Mouse (Mus musculus): ENCODE results near the gene Ccnd3. TPM values are rescaled to one million over a fixed set of nuclear protein-coding genes. Genes with fewer than 3 reads are reported as not detected.

Ccnd3 gene
- polyA plus RNA-seq, 1 experiment, result 68.5 TPM

GRCm38 (mm10) chr17:47574830-47575229, 70.0 kb downstream of the Ccnd3 start:
- TF ChIP-seq CTCF (IDR thresholded peaks at IDR 0.05; ENCODE audit: borderline replicate concordance, extremely low read depth, insufficient read depth, insufficient read length), result no peak
- no peak for TF ChIP-seq POLR2A (IDR thresholded peaks at IDR 0.05; ENCODE audit: borderline replicate concordance, extremely low read depth, insufficient read depth, insufficient read length, poor library complexity, severe bottlenecking)
- DNase-seq (ENCODE audit: low read depth), result no peak

- DNase-seq (ENCODE audit: low read depth), result no peak
- TF ChIP-seq CTCF (IDR thresholded peaks at IDR 0.05; ENCODE audit: borderline replicate concordance, extremely low read depth, insufficient read depth, insufficient read length) (no peak), POLR2A (IDR thresholded peaks at IDR 0.05; ENCODE audit: borderline replicate concordance, extremely low read depth, insufficient read depth, insufficient read length, poor library complexity, severe bottlenecking) (no peak)
These were observed 73.8 kb downstream of the Ccnd3 start for GRCm38 (mm10) chr17:47578655-47579054.

- TF ChIP-seq POLR2A (IDR thresholded peaks at IDR 0.05; ENCODE audit: borderline replicate concordance, extremely low read depth, insufficient read depth, insufficient read length, poor library complexity, severe bottlenecking) (no peak), CTCF (IDR thresholded peaks at IDR 0.05; ENCODE audit: borderline replicate concordance, extremely low read depth, insufficient read depth, insufficient read length) (no peak)
- DNase-seq (ENCODE audit: low read depth), result no peak
These were observed 76.1 kb downstream of the Ccnd3 start for GRCm38 (mm10) chr17:47580962-47581361.

- no peak for TF ChIP-seq POLR2A (IDR thresholded peaks at IDR 0.05; ENCODE audit: borderline replicate concordance, extremely low read depth, insufficient read depth, insufficient read length, poor library complexity, severe bottlenecking)
- DNase-seq (ENCODE audit: low read depth), result no peak
These were observed 83.7 kb downstream of the Ccnd3 start for GRCm38 (mm10) chr17:47588517-47588916.

GRCm38 (mm10) chr17:47591073-47591472, 86.2 kb downstream of the Ccnd3 start:
- TF ChIP-seq CTCF (IDR thresholded peaks at IDR 0.05; ENCODE audit: borderline replicate concordance, extremely low read depth, insufficient read depth, insufficient read length), result no peak
- no peak for TF ChIP-seq POLR2A (IDR thresholded peaks at IDR 0.05; ENCODE audit: borderline replicate concordance, extremely low read depth, insufficient read depth, insufficient read length, poor library complexity, severe bottlenecking)
- DNase-seq (ENCODE audit: low read depth), result no peak

- TF ChIP-seq CTCF (IDR thresholded peaks at IDR 0.05; ENCODE audit: borderline replicate concordance, extremely low read depth, insufficient read depth, insufficient read length), result no peak
- peak; percentile 64; the same call in 1 of the 2 replicates for TF ChIP-seq POLR2A (IDR thresholded peaks at IDR 0.05; ENCODE audit: borderline replicate concordance, extremely low read depth, insufficient read depth, insufficient read length, poor library complexity, severe bottlenecking)
These were observed 88.5 kb downstream of the Ccnd3 start for GRCm38 (mm10) chr17:47593215-47593853.

GRCm38 (mm10) chr17:47593854-47594182, 89.0 kb downstream of the Ccnd3 start:
- no peak for DNase-seq (ENCODE audit: low read depth)
- TF ChIP-seq CTCF (IDR thresholded peaks at IDR 0.05; ENCODE audit: borderline replicate concordance, extremely low read depth, insufficient read depth, insufficient read length) (no peak), POLR2A (IDR thresholded peaks at IDR 0.05; ENCODE audit: borderline replicate concordance, extremely low read depth, insufficient read depth, insufficient read length, poor library complexity, severe bottlenecking) (no peak)

More at GRCm38 (mm10) chr17:47593215-47593853, 88.5 kb downstream of the Ccnd3 start:
- peak; percentile 96 for DNase-seq (ENCODE audit: low read depth)

- peak; percentile 33 for DNase-seq (ENCODE audit: low read depth)
- TF ChIP-seq POLR2A (IDR thresholded peaks at IDR 0.05; ENCODE audit: borderline replicate concordance, extremely low read depth, insufficient read depth, insufficient read length, poor library complexity, severe bottlenecking), result no peak
- no peak for TF ChIP-seq CTCF (IDR thresholded peaks at IDR 0.05; ENCODE audit: borderline replicate concordance, extremely low read depth, insufficient read depth, insufficient read length)
These were observed 89.5 kb downstream of the Ccnd3 start for GRCm38 (mm10) chr17:47594183-47594968.

- no peak for DNase-seq (ENCODE audit: low read depth)
- TF ChIP-seq CTCF (IDR thresholded peaks at IDR 0.05; ENCODE audit: borderline replicate concordance, extremely low read depth, insufficient read depth, insufficient read length) (no peak), POLR2A (IDR thresholded peaks at IDR 0.05; ENCODE audit: borderline replicate concordance, extremely low read depth, insufficient read depth, insufficient read length, poor library complexity, severe bottlenecking) (no peak)
These were observed 90.1 kb downstream of the Ccnd3 start for GRCm38 (mm10) chr17:47594969-47595247.

- TF ChIP-seq CTCF (IDR thresholded peaks at IDR 0.05; ENCODE audit: borderline replicate concordance, extremely low read depth, insufficient read depth, insufficient read length) (no peak), POLR2A (IDR thresholded peaks at IDR 0.05; ENCODE audit: borderline replicate concordance, extremely low read depth, insufficient read depth, insufficient read length, poor library complexity, severe bottlenecking) (no peak)
These were observed 90.7 kb downstream of the Ccnd3 start for GRCm38 (mm10) chr17:47595248-47596161.

GRCm38 (mm10) chr17:47596162-47596838, 91.4 kb downstream of the Ccnd3 start:
- peak; percentile 22 for DNase-seq (ENCODE audit: low read depth)
- TF ChIP-seq POLR2A (IDR thresholded peaks at IDR 0.05; ENCODE audit: borderline replicate concordance, extremely low read depth, insufficient read depth, insufficient read length, poor library complexity, severe bottlenecking) (no peak), CTCF (IDR thresholded peaks at IDR 0.05; ENCODE audit: borderline replicate concordance, extremely low read depth, insufficient read depth, insufficient read length) (no peak)

More at GRCm38 (mm10) chr17:47595248-47596161, 90.7 kb downstream of the Ccnd3 start:
- peak; percentile 83 for DNase-seq (ENCODE audit: low read depth)

Measured in brain, embryonic 14.5 days (tissue).